Mouse (Mus musculus): Measurements from ENCODE around the gene Dcaf11. TPM values are rescaled to one million over a fixed set of nuclear protein-coding genes. Genes with fewer than 3 reads are reported as not detected.
A peak's percentile ranks its signal among the peaks of the same experiment; 100 is the strongest.

Gene Dcaf11
- polyA plus RNA-seq, 1 experiment from 2014 or later: 72.9 TPM

GRCm38 (mm10) chr14:55589271-55589670, 29.5 kb downstream of the Dcaf11 start:
- no peak for ATAC-seq (ENCODE audit: low read depth)
- H3K9me3 ChIP-seq (ENCODE audit: control insufficient read depth, low read length): no peaks in the 10 kb centered on the region
- H3K27ac ChIP-seq (ENCODE audit: low read length): no peak overlapping the region
- 89% methylated on average over 5 of the region's 5 CpGs for WGBS
- peaks cover 5% of the 10 kb centered on the region for H3K36me3 ChIP-seq (ENCODE audit: control insufficient read depth, insufficient read depth, low read length)
- no peak overlapping the region for H3K4me2 ChIP-seq (ENCODE audit: low read depth, low read length)
- no peak overlapping the region for H3K9ac ChIP-seq (ENCODE audit: low read length)
- H3K27me3 ChIP-seq (ENCODE audit: control insufficient read depth, insufficient read depth, low read depth, low read length): no peaks in the 10 kb centered on the region; the same call in 1 of the 2 replicates
- H3K4me1 ChIP-seq (replicated peaks; ENCODE audit: control insufficient read depth, insufficient read depth, low read length): peaks cover 23% of the 10 kb centered on the region
- H3K4me3 ChIP-seq (ENCODE audit: low read length): no peak overlapping the region

DNA sequence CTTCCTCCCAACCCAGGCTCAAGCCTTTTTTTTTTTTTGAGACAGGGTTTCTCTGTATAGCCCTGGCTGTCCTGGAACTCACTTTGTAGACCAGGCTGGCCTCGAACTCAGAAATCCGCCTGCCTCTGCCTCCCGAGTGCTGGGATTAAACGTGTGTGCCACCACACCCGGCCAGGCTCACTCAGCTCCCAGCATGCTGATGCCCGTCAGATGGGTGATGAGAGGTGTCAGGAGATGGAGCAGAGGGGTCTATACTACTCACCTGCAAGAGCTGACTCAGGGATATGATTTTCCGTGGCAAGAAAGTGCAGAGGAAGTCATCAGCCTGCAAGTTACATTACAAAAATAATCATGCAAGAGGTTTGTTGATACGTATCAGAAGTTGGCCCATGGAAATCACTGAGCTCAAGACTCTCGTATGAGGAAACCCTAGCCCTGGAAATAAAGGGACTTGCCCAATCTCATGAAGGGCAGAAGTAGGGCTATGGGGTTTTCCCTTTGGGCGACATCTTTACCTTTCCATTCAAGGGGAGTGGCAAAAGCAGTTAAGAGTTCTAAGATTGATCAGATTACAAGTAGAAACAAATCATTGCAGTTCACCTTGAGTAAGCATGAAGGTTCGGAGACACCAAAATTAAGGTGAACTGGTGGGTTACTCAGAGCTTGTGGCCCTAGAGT, 30.1 kb downstream of the Dcaf11 start:
- Histone ChIP-seq H3K4me2 (ENCODE audit: low read depth, low read length) (peak overlapping the region; percentile 83), H3K4me1 (replicated peaks; ENCODE audit: control insufficient read depth, insufficient read depth, low read length) (peaks cover 23% of the 10 kb centered on the region), H3K9me3 (ENCODE audit: control insufficient read depth, low read length) (no peaks in the 10 kb centered on the region), H3K27me3 (ENCODE audit: control insufficient read depth, insufficient read depth, low read depth, low read length) (no peaks in the 10 kb centered on the region), H3K36me3 (ENCODE audit: control insufficient read depth, insufficient read depth, low read length) (peaks cover 10% of the 10 kb centered on the region), H3K4me3 (ENCODE audit: low read length) (peak overlapping the region; percentile 98), H3K9ac (ENCODE audit: low read length) (peak overlapping the region; percentile 77), H3K27ac (ENCODE audit: low read length) (peak overlapping the region; percentile 67)
- 78% methylated on average over 11 of the region's 11 CpGs for WGBS
- no peak for ATAC-seq (ENCODE audit: low read depth)

GRCm38 (mm10) chr14:55590748-55591330, 31.0 kb downstream of the Dcaf11 start, which contains the start of gene Psme2:
TSS of gene Psme2 (minus strand) at chr14:55591113.
- Histone ChIP-seq H3K36me3 (ENCODE audit: control insufficient read depth, insufficient read depth, low read length) (peaks cover 17% of the 10 kb centered on the region), H3K4me1 (replicated peaks; ENCODE audit: control insufficient read depth, insufficient read depth, low read length) (peaks cover 16% of the 10 kb centered on the region)
- WGBS: under 1% methylated on average over 22 of the region's 22 CpGs

GRCm38 (mm10) chr14:55591331-55591891, 31.6 kb downstream of the Dcaf11 start, which contains the start of gene Rnf31:
TSS of gene Rnf31 (plus strand) at chr14:55591708.
- Histone ChIP-seq H3K36me3 (ENCODE audit: control insufficient read depth, insufficient read depth, low read length) (peaks cover 22% of the 10 kb centered on the region), H3K27ac (ENCODE audit: low read length) (peak within 1 kb of the TSS; percentile 99), H3K9ac (ENCODE audit: low read length) (peak within 1 kb of the TSS; percentile 91), H3K9me3 (ENCODE audit: control insufficient read depth, low read length) (no peaks in the 10 kb centered on the region), H3K4me2 (ENCODE audit: low read depth, low read length) (peak within 1 kb of the TSS; percentile 83), H3K27me3 (ENCODE audit: control insufficient read depth, insufficient read depth, low read depth, low read length) (no peaks in the 10 kb centered on the region), H3K4me3 (ENCODE audit: low read length) (peak within 1 kb of the TSS; percentile 98), H3K4me1 (replicated peaks; ENCODE audit: control insufficient read depth, insufficient read depth, low read length) (peaks cover 16% of the 10 kb centered on the region)
- WGBS: under 1% methylated on average over 33 of the region's 33 CpGs
- peak; percentile 91 for ATAC-seq (ENCODE audit: low read depth)

More at GRCm38 (mm10) chr14:55590748-55591330, 31.0 kb downstream of the Dcaf11 start, which contains the start of gene Psme2:
- H3K27ac ChIP-seq (ENCODE audit: low read length): peak within 1 kb of the TSS; percentile 99
- no peaks in the 10 kb centered on the region for H3K9me3 ChIP-seq (ENCODE audit: control insufficient read depth, low read length)
- peak; percentile 98 for ATAC-seq (ENCODE audit: low read depth)
- H3K27me3 ChIP-seq (ENCODE audit: control insufficient read depth, insufficient read depth, low read depth, low read length): no peaks in the 10 kb centered on the region
- peak within 1 kb of the TSS; percentile 83 for H3K4me2 ChIP-seq (ENCODE audit: low read depth, low read length)
- H3K9ac ChIP-seq (ENCODE audit: low read length): peak within 1 kb of the TSS; percentile 91
- peak within 1 kb of the TSS; percentile 98 for H3K4me3 ChIP-seq (ENCODE audit: low read length)

- H3K4me1 ChIP-seq (replicated peaks; ENCODE audit: control insufficient read depth, insufficient read depth, low read length): peaks cover 16% of the 10 kb centered on the region
- peak overlapping the region; percentile 83 for H3K4me2 ChIP-seq (ENCODE audit: low read depth, low read length)
- H3K27me3 ChIP-seq (ENCODE audit: control insufficient read depth, insufficient read depth, low read depth, low read length): no peaks in the 10 kb centered on the region
- no peak overlapping the region for H3K27ac ChIP-seq (ENCODE audit: low read length)
- peak overlapping the region; percentile 91 for H3K9ac ChIP-seq (ENCODE audit: low read length)
- peaks cover 30% of the 10 kb centered on the region for H3K36me3 ChIP-seq (ENCODE audit: control insufficient read depth, insufficient read depth, low read length)
- no peak for ATAC-seq (ENCODE audit: low read depth)
- peak overlapping the region; percentile 98 for H3K4me3 ChIP-seq (ENCODE audit: low read length)
- WGBS: 3% methylated on average over 16 of the region's 16 CpGs
- H3K9me3 ChIP-seq (ENCODE audit: control insufficient read depth, low read length): no peaks in the 10 kb centered on the region
Measured at GRCm38 (mm10) chr14:55592226-55592625, 32.4 kb downstream of the Dcaf11 start.

- Histone ChIP-seq H3K4me3 (ENCODE audit: low read length) (no peak overlapping the region), H3K27ac (ENCODE audit: low read length) (no peak overlapping the region), H3K4me2 (ENCODE audit: low read depth, low read length) (no peak overlapping the region), H3K9ac (ENCODE audit: low read length) (no peak overlapping the region), H3K36me3 (ENCODE audit: control insufficient read depth, insufficient read depth, low read length) (peaks cover 42% of the 10 kb centered on the region), H3K27me3 (ENCODE audit: control insufficient read depth, insufficient read depth, low read depth, low read length) (no peaks in the 10 kb centered on the region), H3K9me3 (ENCODE audit: control insufficient read depth, low read length) (no peaks in the 10 kb centered on the region), H3K4me1 (replicated peaks; ENCODE audit: control insufficient read depth, insufficient read depth, low read length) (peaks cover 10% of the 10 kb centered on the region)
- 82% methylated on average over 13 of the region's 13 CpGs for WGBS
- no peak for ATAC-seq (ENCODE audit: low read depth)
Measured at GRCm38 (mm10) chr14:55596036-55596690, 36.4 kb downstream of the Dcaf11 start.

GRCm38 (mm10) chr14:55598521-55599390, 39.0 kb downstream of the Dcaf11 start:
- ATAC-seq (ENCODE audit: low read depth): no peak
- WGBS: 90% methylated on average over 21 of the region's 21 CpGs
- Histone ChIP-seq H3K36me3 (ENCODE audit: control insufficient read depth, insufficient read depth, low read length) (peaks cover 56% of the 10 kb centered on the region), H3K4me2 (ENCODE audit: low read depth, low read length) (no peak overlapping the region), H3K4me1 (replicated peaks; ENCODE audit: control insufficient read depth, insufficient read depth, low read length) (peaks cover 3% of the 10 kb centered on the region), H3K27me3 (ENCODE audit: control insufficient read depth, insufficient read depth, low read depth, low read length) (no peaks in the 10 kb centered on the region), H3K27ac (ENCODE audit: low read length) (no peak overlapping the region), H3K9ac (ENCODE audit: low read length) (no peak overlapping the region), H3K4me3 (ENCODE audit: low read length) (no peak overlapping the region), H3K9me3 (ENCODE audit: control insufficient read depth, low read length) (no peaks in the 10 kb centered on the region)

GRCm38 (mm10) chr14:55603271-55603632, 43.4 kb downstream of the Dcaf11 start, which contains the start of gene Irf9:
TSS of gene Irf9 (plus strand) at chr14:55603571.
- no peaks in the 10 kb centered on the region for H3K27me3 ChIP-seq (ENCODE audit: control insufficient read depth, insufficient read depth, low read depth, low read length)
- H3K4me1 ChIP-seq (replicated peaks; ENCODE audit: control insufficient read depth, insufficient read depth, low read length): peaks cover 4% of the 10 kb centered on the region
- H3K9ac ChIP-seq (ENCODE audit: low read length): peak within 1 kb of the TSS; percentile 58
- WGBS: 86% methylated on average over 7 of the region's 7 CpGs
- ATAC-seq (ENCODE audit: low read depth): no peak
- peak within 1 kb of the TSS; percentile 41 for H3K4me3 ChIP-seq (ENCODE audit: low read length)
- H3K4me2 ChIP-seq (ENCODE audit: low read depth, low read length): peak within 1 kb of the TSS; percentile 53
- no peaks in the 10 kb centered on the region for H3K9me3 ChIP-seq (ENCODE audit: control insufficient read depth, low read length)
- peak within 1 kb of the TSS; percentile 77 for H3K27ac ChIP-seq (ENCODE audit: low read length)
- H3K36me3 ChIP-seq (ENCODE audit: control insufficient read depth, insufficient read depth, low read length): peaks cover 40% of the 10 kb centered on the region
